Mouse (Mus musculus) ES-E14 (cell line): ENCODE measurements around the gene Lsm2.

ENCODE experiments used
- HCFC1 ChIP-seq: IDR thresholded peaks from 2 replicates; pipeline ENCODE4 v1.6.1; 2012; ENCODE audit warnings: low read length, inconsistent platforms, borderline replicate concordance; ENCODE audit not compliant: insufficient read depth
- ZNF384 ChIP-seq: IDR thresholded peaks from 2 replicates; pipeline ENCODE4 v1.6.1; 2012; ENCODE audit warnings: low read depth, low read length, inconsistent platforms

DNA sequence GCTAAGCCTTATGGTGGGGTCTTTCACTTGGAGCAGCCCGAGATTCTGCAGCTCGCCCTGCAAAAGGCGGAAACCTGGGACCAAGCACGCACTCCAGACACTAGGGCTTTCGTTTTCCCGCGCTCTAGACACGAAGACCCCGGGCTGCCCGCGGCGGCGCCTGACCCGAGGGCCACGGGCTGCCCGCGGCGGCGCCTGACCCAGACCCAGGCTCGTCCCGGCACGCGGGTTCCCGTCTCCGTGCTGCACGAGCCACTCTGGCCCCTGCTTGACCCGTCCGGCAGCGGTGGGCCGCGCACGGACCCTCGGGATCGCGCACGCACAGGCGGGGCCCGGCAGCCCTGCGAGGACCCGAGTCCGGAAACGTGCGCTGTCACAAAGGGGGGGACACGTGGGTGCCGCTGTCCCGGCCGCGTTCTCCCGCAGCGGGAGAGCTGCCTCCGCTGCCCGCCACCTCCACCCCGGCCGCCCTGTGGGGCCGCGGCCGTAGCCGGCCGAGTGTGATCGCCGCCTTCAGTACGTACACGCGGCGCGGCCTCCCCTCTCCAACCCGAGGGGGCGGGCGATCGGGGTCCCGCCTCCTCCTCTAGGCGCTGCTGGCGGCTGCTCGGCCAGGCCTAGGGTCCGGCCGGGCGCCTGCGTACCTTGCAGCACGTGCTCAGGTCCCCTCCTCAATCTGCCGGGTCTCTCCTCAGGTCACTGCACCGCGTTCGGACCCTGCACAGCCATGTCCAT is 19.2 kb downstream of the Lsm2 start, which contains the start of gene Vars:
- TF ChIP-seq ZNF384 = no peak
- TF ChIP-seq HCFC1 = no peak; the same call in 1 of the 2 replicates
